8 mouse cellular contexts compared by ENCODE assay signal in the genomic region with DNA sequence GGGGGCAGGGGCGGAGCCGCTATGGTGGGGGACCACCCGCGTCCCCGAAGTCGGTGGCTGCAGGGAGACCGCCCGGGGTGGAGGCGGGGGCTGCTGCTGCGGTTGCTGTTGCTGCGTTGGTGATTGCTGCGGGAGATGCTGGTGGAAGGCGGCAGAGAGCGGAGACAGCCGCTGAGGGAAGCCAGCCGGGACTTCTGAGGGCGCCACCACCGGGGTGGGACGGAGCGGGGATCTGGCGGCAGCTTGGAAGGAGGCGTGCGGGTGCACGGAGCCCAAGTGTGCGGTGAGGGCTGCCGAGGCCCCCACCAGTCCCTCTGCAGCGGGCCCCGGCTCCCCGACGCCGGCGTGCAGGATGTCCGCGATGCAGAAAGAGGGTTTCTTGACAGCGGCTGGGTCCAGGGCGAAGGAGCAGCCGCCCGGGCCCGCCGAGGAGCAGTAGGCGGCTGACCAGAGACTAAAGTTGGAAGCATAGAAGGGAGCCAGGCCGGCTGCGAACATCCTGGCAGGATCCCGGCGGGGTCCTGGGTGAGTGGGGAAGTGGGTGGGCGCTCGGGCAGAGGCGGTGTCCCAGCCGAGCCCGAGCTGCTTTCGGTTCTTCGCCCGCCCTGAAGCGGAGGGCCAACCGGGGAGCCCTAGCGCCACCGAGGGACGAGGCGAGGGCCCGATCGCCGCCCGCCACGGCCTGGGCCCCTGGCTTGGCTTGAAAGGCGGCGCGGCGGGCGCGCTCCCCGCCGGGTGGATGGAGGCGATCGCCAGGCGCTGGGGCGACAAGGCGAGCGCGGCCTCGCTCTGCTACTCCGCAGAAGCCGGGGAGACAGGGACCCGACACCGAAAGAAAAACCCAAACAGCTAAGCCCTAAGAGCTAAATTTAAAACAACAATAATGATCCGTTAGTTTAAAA. TPM values are rescaled to one million over a fixed set of nuclear protein-coding genes. Genes with fewer than 3 reads are reported as not detected.
DNase-seq lines count a peak whose midpoint lies in the region; ATAC-seq lines count a peak whose summit lies in the region.

No protein-coding gene starts in this region.

- under 1% methylated on average over 79 of the region's 85 CpGs for WGBS in hindbrain, embryonic 14.5 days
- 1% methylated on average over 85 of the region's 85 CpGs for WGBS in liver, embryonic 12.5 days (ENCODE audit: insufficient replicate concordance)

- peak; percentile 5 to 34 for DNase-seq in cerebellum, adult 18-20 months
- no peak for DNase-seq in cerebellum, adult 11-12 months
- DNase-seq in adrenal gland, postnatal 10 days: peak; percentile 73
- DNase-seq in gastrocnemius, adult 18-20 months (ENCODE audit: low spot score): peak; percentile 73
- no peak for DNase-seq in hindbrain, embryonic 14.5 days (ENCODE audit: low spot score)
- peak; percentile 39 for DNase-seq in naive thymus-derived CD4-positive, alpha-beta T cell, adult 2 months (ENCODE audit: low read depth)
- peak; percentile 44 for DNase-seq in thymus, postnatal 14 days

- H3K4me3 ChIP-seq in hindbrain, embryonic 14.5 days (replicated peaks; ENCODE audit: low read length): peak overlapping the region; percentile 30
- H3K4me3 ChIP-seq in liver, embryonic 12.5 days: peak overlapping the region; percentile 71

- peak overlapping the region; percentile 51 for H3K4me2 ChIP-seq in hindbrain, embryonic 14.5 days (replicated peaks)
- peak overlapping the region; percentile 97 for H3K4me2 ChIP-seq in liver, embryonic 12.5 days

- no peaks in the 10 kb centered on the region for H3K36me3 ChIP-seq in hindbrain, embryonic 14.5 days (replicated peaks; ENCODE audit: control insufficient read depth, insufficient read depth)
- H3K36me3 ChIP-seq in liver, embryonic 12.5 days: peaks cover 14% of the 10 kb centered on the region

- H3K4me1 ChIP-seq in hindbrain, embryonic 14.5 days (replicated peaks; ENCODE audit: control insufficient read depth, insufficient read depth, low read length): peaks cover 8% of the 10 kb centered on the region; the same call in 1 of the 2 replicates
- peaks cover 33% of the 10 kb centered on the region for H3K4me1 ChIP-seq in liver, embryonic 12.5 days

- H3K27me3 ChIP-seq in hindbrain, embryonic 14.5 days (ENCODE audit: control insufficient read depth, insufficient read depth, low read length): peaks cover 90% of the 10 kb centered on the region
- H3K27me3 ChIP-seq in liver, embryonic 12.5 days (replicated peaks): peaks cover 99% of the 10 kb centered on the region

- H3K9me3 ChIP-seq in hindbrain, embryonic 14.5 days (ENCODE audit: control insufficient read depth, low read length): no peaks in the 10 kb centered on the region
- H3K9me3 ChIP-seq in liver, embryonic 12.5 days (replicated peaks): no peaks in the 10 kb centered on the region

- 0 out of 2 replicates have a peak overlapping the region, but pooled peaks have one; percentile 18 for H3K9ac ChIP-seq in hindbrain, embryonic 14.5 days
- peak overlapping the region; percentile 80 for H3K9ac ChIP-seq in liver, embryonic 12.5 days

- no peak overlapping the region for H3K27ac ChIP-seq in hindbrain, embryonic 14.5 days
- H3K27ac ChIP-seq in liver, embryonic 12.5 days: peak overlapping the region; percentile 86

- ATAC-seq in hindbrain, embryonic 14.5 days (ENCODE audit: low FRiP score): 0 out of 2 replicates have a peak, but pooled peaks have one; percentile 2
- peak; percentile 60 for ATAC-seq in liver, embryonic 12.5 days

RNA-seq across cellular contexts. Expression of gene Hlx, which starts 0.5 kb away (rescaled TPM):
- total RNA-seq in adrenal gland, postnatal 10 days (2021): 10 to 100 TPM; 40.7 to 47.8 TPM
- 1 to 10 TPM; 3.2 to 6.8 TPM for total RNA-seq in gastrocnemius, adult 18-20 months (2021)
- 2.0 and 2.8 TPM in 2 replicates for polyA plus RNA-seq in hindbrain, embryonic 14.5 days (2014; fragmentation: Nextera tagmentation; extraction: Ambion mirVana)
- polyA plus RNA-seq in liver, embryonic 12.5 days (2016; fragmentation: Nextera tagmentation; extraction: Ambion mirVana): 26.5 and 31.2 TPM in 2 replicates

Comparison
In these comparisons a context has a peak if more than half of its experiments do, and no peak if none do; other contexts are left out.
1. DNase-seq: peak in cerebellum, adult 18-20 months (2 of 2), adrenal gland, postnatal 10 days (single experiment), gastrocnemius, adult 18-20 months (single experiment), naive thymus-derived CD4-positive, alpha-beta T cell, adult 2 months (single experiment) and thymus, postnatal 14 days (single experiment); none in cerebellum, adult 11-12 months (single experiment) and hindbrain, embryonic 14.5 days (single experiment).
2. RNA of gene Hlx, which starts 0.5 kb away (total RNA-seq): 40.7 to 47.8 TPM in adrenal gland, postnatal 10 days; 3.2 to 6.8 TPM in gastrocnemius, adult 18-20 months; every median in the first group is over 4 times any median in the second.